Mouse (Mus musculus) CH12.LX (cell line): ENCODE measurements at regions not wholly inside any gene's neighbourhood (a gene's known extent, or its start where the extent isn't known, plus 50 kb on each side); places are given as distances from the start of the nearest gene placed in this dataset.

ENCODE experiments used
- DNase-seq: peaks from one replicate; pipeline ENCODE4 v3.0.0-alpha.2; 2013; ENCODE audit errors: extremely low read depth
- H3K27ac ChIP-seq: 2 replicates; pipeline ENCODE4 v1.5.1; 2012; ENCODE audit warnings: low read depth, mild to moderate bottlenecking, control low read depth, moderate library complexity; ENCODE audit not compliant: insufficient read depth
- H3K27me3 ChIP-seq: replicated peaks from 2 replicates; pipeline ENCODE3; 2012; ENCODE audit warnings: inconsistent platforms
- H3K36me3 ChIP-seq, 2 experiments: replicated peaks in 1 of 2; 2 replicates each; pipeline versions ENCODE3 to v1.6.1; 2012; ENCODE audit warnings: inconsistent platforms in 1 of 2, low read length in 1 of 2, mild to moderate bottlenecking in 1 of 2, mixed read lengths in 1 of 2, moderate library complexity in 1 of 2; ENCODE audit not compliant: control insufficient read depth in 1 of 2, insufficient read depth in 1 of 2
- H3K4me1 ChIP-seq, 2 experiments: 2 replicates each; pipeline ENCODE4 v1.6.1; 2012; ENCODE audit warnings: inconsistent platforms in 1 of 2, moderate library complexity in 1 of 2; ENCODE audit not compliant: insufficient read depth in 2 of 2, control insufficient read depth in 1 of 2
- H3K4me2 ChIP-seq: 2 replicates; pipeline ENCODE4 v1.6.1; 2012; ENCODE audit warnings: low read depth, mild to moderate bottlenecking, control low read depth; ENCODE audit not compliant: poor library complexity, insufficient read depth, severe bottlenecking
- H3K4me3 ChIP-seq, 3 experiments: fragments of 150-350 bp in 1 of 3; sonication (generic) in 1 of 3; replicated peaks in 1 of 3; 2 replicates each; pipeline versions ENCODE3 to v1.5.1; 2011 to 2012; ENCODE audit warnings: low read depth in 2 of 3, low read length in 2 of 3, mild to moderate bottlenecking in 2 of 3, moderate library complexity in 2 of 3, control low read depth in 1 of 3, improper control_type of control experiment in 1 of 3, inconsistent platforms in 1 of 3, mixed read lengths in 1 of 3; ENCODE audit not compliant: poor library complexity in 1 of 3
- H3K79me2 ChIP-seq: replicated peaks from 2 replicates; pipeline ENCODE4 v1.6.1; 2012; ENCODE audit warnings: mild to moderate bottlenecking, moderate library complexity; ENCODE audit not compliant: control insufficient read depth, poor library complexity, insufficient read depth, severe bottlenecking; ENCODE audit errors: extremely low read depth
- H3K9ac ChIP-seq: 2 replicates; pipeline ENCODE4 v1.6.1; 2012; ENCODE audit warnings: low read depth, mild to moderate bottlenecking, control low read depth, moderate library complexity; ENCODE audit not compliant: insufficient read depth
- H3K9me3 ChIP-seq: replicated peaks from 2 replicates; pipeline ENCODE3; 2012; ENCODE audit warnings: low read length, inconsistent platforms, mixed read lengths
- CHD1 ChIP-seq: IDR thresholded peaks from 2 replicates; pipeline ENCODE4 v1.6.1; 2012; ENCODE audit warnings: low read depth, low read length, improper control_type of control experiment, inconsistent platforms
- CTCF ChIP-seq, 2 experiments: IDR thresholded peaks in 1 of 2; conservative IDR thresholded peaks in 1 of 2; 2 replicates each; pipeline ENCODE4 v1.5.1; 2011 to 2012; ENCODE audit warnings: low read depth in 2 of 2, low read length in 2 of 2, improper control_type of control experiment in 1 of 2, inconsistent platforms in 1 of 2, mild to moderate bottlenecking in 1 of 2, moderate library complexity in 1 of 2
- ELF1 ChIP-seq: IDR thresholded peaks from 2 replicates; pipeline ENCODE4 v1.6.1; 2014; ENCODE audit warnings: low read depth, mild to moderate bottlenecking, inconsistent platforms, low read length, improper control_type of control experiment
- EP300 ChIP-seq: IDR thresholded peaks from 2 replicates; pipeline ENCODE4 v1.6.1; 2011; ENCODE audit warnings: low read length, improper control_type of control experiment
- ETS1 ChIP-seq: conservative IDR thresholded peaks from 2 replicates; pipeline ENCODE4 v1.6.1; 2012; ENCODE audit warnings: low read depth, mild to moderate bottlenecking, inconsistent platforms, low read length, improper control_type of control experiment, moderate library complexity
- GABPA ChIP-seq: IDR thresholded peaks from 2 replicates; pipeline ENCODE4 v1.6.1; 2012; ENCODE audit warnings: low read depth, low read length, improper control_type of control experiment, inconsistent platforms; ENCODE audit not compliant: insufficient replicate concordance
- JUN ChIP-seq: IDR thresholded peaks from 2 replicates; pipeline ENCODE4 v1.6.1; 2011; ENCODE audit warnings: low read depth, mild to moderate bottlenecking, low read length, improper control_type of control experiment, moderate library complexity; ENCODE audit not compliant: insufficient read depth
- KAT2A ChIP-seq: IDR thresholded peaks from 2 replicates; pipeline ENCODE4 v1.6.1; 2012; ENCODE audit warnings: low read length, improper control_type of control experiment, inconsistent platforms; ENCODE audit not compliant: insufficient replicate concordance
- MAFK ChIP-seq: IDR thresholded peaks from 2 replicates; pipeline ENCODE4 v1.6.1; 2011; ENCODE audit warnings: low read length, improper control_type of control experiment; ENCODE audit not compliant: insufficient replicate concordance
- MAX ChIP-seq: IDR thresholded peaks from 2 replicates; pipeline ENCODE4 v1.6.1; 2011; ENCODE audit warnings: low read length, improper control_type of control experiment
- MAZ ChIP-seq: IDR thresholded peaks from 2 replicates; pipeline ENCODE4 v1.6.1; 2012; ENCODE audit warnings: low read depth, mild to moderate bottlenecking, inconsistent platforms, low read length, improper control_type of control experiment, moderate library complexity
- MXI1 ChIP-seq: IDR thresholded peaks from 2 replicates; pipeline ENCODE4 v1.6.1; 2011; ENCODE audit warnings: mild to moderate bottlenecking, low read depth, low read length, improper control_type of control experiment
- NELFE ChIP-seq: IDR thresholded peaks from 2 replicates; pipeline ENCODE4 v1.6.1; 2011; ENCODE audit warnings: low read depth, low read length, improper control_type of control experiment
- NRF1 ChIP-seq: IDR thresholded peaks from 2 replicates; pipeline ENCODE4 v1.6.1; 2014; ENCODE audit warnings: low read depth, mild to moderate bottlenecking, inconsistent platforms, low read length, improper control_type of control experiment, moderate library complexity
- PAX5 ChIP-seq: IDR thresholded peaks from 2 replicates; pipeline ENCODE4 v1.6.1; 2012; ENCODE audit warnings: low read length, inconsistent platforms, mixed read lengths
- POLR2A ChIP-seq: IDR thresholded peaks from 2 replicates; pipeline ENCODE4 v1.6.1; 2011; ENCODE audit warnings: low read depth, mild to moderate bottlenecking, improper control_type of control experiment, low read length
- RAD21 ChIP-seq: IDR thresholded peaks from 2 replicates; pipeline ENCODE4 v1.6.1; 2011; ENCODE audit warnings: low read depth, mild to moderate bottlenecking, low read length, improper control_type of control experiment, moderate library complexity
- RCOR1 ChIP-seq: conservative IDR thresholded peaks from 2 replicates; pipeline ENCODE4 v1.6.1; 2012; ENCODE audit warnings: low read depth, mild to moderate bottlenecking, inconsistent platforms, low read length, improper control_type of control experiment
- SMC3 ChIP-seq: IDR thresholded peaks from 2 replicates; pipeline ENCODE4 v1.6.1; 2011; ENCODE audit warnings: low read depth, low read length, improper control_type of control experiment
- TCF12 ChIP-seq: IDR thresholded peaks from 2 replicates; pipeline ENCODE4 v1.6.1; 2014; ENCODE audit warnings: low read depth, mild to moderate bottlenecking, inconsistent platforms, low read length, improper control_type of control experiment
- UBTF ChIP-seq: IDR thresholded peaks from 2 replicates; pipeline ENCODE4 v1.6.1; 2012; ENCODE audit warnings: low read depth, mild to moderate bottlenecking, inconsistent platforms, low read length, improper control_type of control experiment, moderate library complexity
- USF1 ChIP-seq: IDR thresholded peaks from 2 replicates; pipeline ENCODE4 v1.6.1; 2014; ENCODE audit warnings: low read depth, mild to moderate bottlenecking, inconsistent platforms, low read length, improper control_type of control experiment
- USF2 ChIP-seq: conservative IDR thresholded peaks from 2 replicates; pipeline ENCODE4 v1.6.1; 2011; ENCODE audit warnings: low read depth, low read length, improper control_type of control experiment
- ZC3H11A ChIP-seq: IDR thresholded peaks from 2 replicates; pipeline ENCODE4 v1.6.1; 2012; ENCODE audit warnings: low read depth, mild to moderate bottlenecking, inconsistent platforms, low read length, improper control_type of control experiment
- ZKSCAN1 ChIP-seq: IDR thresholded peaks from 2 replicates; pipeline ENCODE4 v1.6.1; 2012; ENCODE audit warnings: low read depth, inconsistent platforms, low read length, improper control_type of control experiment, borderline replicate concordance
- ZMIZ1 ChIP-seq: IDR thresholded peaks from 2 replicates; pipeline ENCODE4 v1.6.1; 2012; ENCODE audit warnings: low read depth, mild to moderate bottlenecking, inconsistent platforms, low read length, improper control_type of control experiment
- ZNF384 ChIP-seq: IDR thresholded peaks from 2 replicates; pipeline ENCODE4 v1.6.1; 2012; ENCODE audit warnings: low read depth, low read length, improper control_type of control experiment, inconsistent platforms
- dilution Hi-C: fragments of 300-500 bp; cut with MboI; formaldehyde crosslinking; loops from 2 replicates; pipeline ENCODE4 v1.14.3; 2020; ENCODE audit warnings: low sequenced_read_pairs; ENCODE audit not compliant: extremely low pct_unique_long_range_greater_than_20kb, extremely low pct_ligation_motif_present
- in situ Hi-C: fragments of 300-500 bp; cut with MboI; formaldehyde crosslinking; loops from 3 replicates; pipeline ENCODE4 v1.14.3; 2019; ENCODE audit warnings: low sequenced_read_pairs, low pct_ligation_motif_present, low pct_unique_long_range_greater_than_20kb, mixed read lengths

- H3K4me1 ChIP-seq: peaks cover 0 to 4% of the 10 kb centered on the region in 2 experiments; a peak in 1 of 4 replicates
- no peaks in the 10 kb centered on the region for H3K9me3 ChIP-seq
- H3K9ac ChIP-seq: no peak overlapping the region
- H3K79me2 ChIP-seq: no peaks in the 10 kb centered on the region
- no peaks in the 10 kb centered on the region for H3K36me3 ChIP-seq
- no peaks in the 10 kb centered on the region for H3K27me3 ChIP-seq
- peak; percentile 70 for DNase-seq
- no peak overlapping the region for H3K4me3 ChIP-seq
- dilution Hi-C loops (no loop called here), in situ Hi-C loops (no loop called here)
- TF ChIP-seq MAX (no peak), ZKSCAN1 (no peak), TCF12 (no peak), JUN (no peak), USF2 (no peak), RAD21 (peak; percentile 75), SMC3 (peak; percentile 70), NRF1 (no peak), ELF1 (no peak), CTCF (conservative IDR thresholded peaks at IDR 0.05 in 1 of 2, IDR thresholded peaks at IDR 0.05 in 1 of 2; ENCODE audit: low read depth in 2 of 2, low read length in 2 of 2) (peak; percentile 43 to 69), ZC3H11A (peak; percentile 9; the same call in 1 of the 2 replicates), UBTF (no peak), RCOR1 (no peak)
- H3K4me2 ChIP-seq: no peak overlapping the region
- no peak overlapping the region for H3K27ac ChIP-seq
These were observed 137.3 kb upstream of the Azi2 start for GRCm38 (mm10) chr9:117903025-117903424.

- TF ChIP-seq ZMIZ1 (no peak), MXI1 (no peak), MAZ (no peak), EP300 (no peak), PAX5 (no peak), GABPA (no peak), POLR2A (no peak), MAFK (no peak), NELFE (no peak), ZNF384 (no peak), CTCF (conservative IDR thresholded peaks at IDR 0.05 in 1 of 2, IDR thresholded peaks at IDR 0.05 in 1 of 2; ENCODE audit: low read depth in 2 of 2, low read length in 2 of 2) (no peak), RAD21 (no peak), ETS1 (no peak), ELF1 (no peak), CHD1 (no peak), ZKSCAN1 (no peak), SMC3 (no peak), KAT2A (no peak), USF1 (no peak), MAX (no peak)
- TF ChIP-seq, all 38 proteins: peak for 0
- H3K79me2 ChIP-seq: no peaks in the 10 kb centered on the region
- no peaks in the 10 kb centered on the region for H3K36me3 ChIP-seq
- no peak overlapping the region for H3K4me3 ChIP-seq
- no peak overlapping the region for H3K9ac ChIP-seq
- no peak overlapping the region for H3K27ac ChIP-seq
- no peaks in the 10 kb centered on the region for H3K27me3 ChIP-seq
- H3K4me2 ChIP-seq: no peak overlapping the region
- H3K4me1 ChIP-seq: peaks cover 0 to 4% of the 10 kb centered on the region in 2 experiments; a peak in 1 of 4 replicates
- in situ Hi-C loops (no loop called here), dilution Hi-C loops (no loop called here)
- no peak for DNase-seq
- H3K9me3 ChIP-seq: no peaks in the 10 kb centered on the region
These were observed 137.9 kb upstream of the Azi2 start for GRCm38 (mm10) chr9:117902239-117902939.
